Mouse (Mus musculus): ENCODE results near the gene Vax2. TPM values are rescaled to one million over a fixed set of nuclear protein-coding genes. Genes with fewer than 3 reads are reported as not detected.

The Vax2 gene
- polyA plus RNA-seq, 1 experiment from 2014 or later = not detected

Other genes with a start within 250 kb of the Vax2 start
- 68.0 and 69.6 TPM in 2 replicates for gene Dguok, start 204.3 kb upstream of the Vax2 start, polyA plus RNA-seq (2015; fragmentation: Nextera tagmentation; extraction: Ambion mirVana)
- gene Actg2, start 175.0 kb upstream of the Vax2 start, polyA plus RNA-seq (2015; fragmentation: Nextera tagmentation; extraction: Ambion mirVana) = 3.4 and 3.5 TPM in 2 replicates
- 61.3 and 62.8 TPM in 2 replicates for gene Stambp, start 138.5 kb upstream of the Vax2 start, polyA plus RNA-seq (2015; fragmentation: Nextera tagmentation; extraction: Ambion mirVana)
- gene Clec4f, start 55.1 kb upstream of the Vax2 start, polyA plus RNA-seq (2015; fragmentation: Nextera tagmentation; extraction: Ambion mirVana) = not detected in 2 replicates
- gene Cd207, start 33.4 kb upstream of the Vax2 start, polyA plus RNA-seq (2015; fragmentation: Nextera tagmentation; extraction: Ambion mirVana) = not detected in 2 replicates
- 0.14 TPM in 1 of 2 replicates, not detected in the other for gene Atp6v1b1, start 31.7 kb downstream of the Vax2 start, polyA plus RNA-seq (2015; fragmentation: Nextera tagmentation; extraction: Ambion mirVana)
- gene Ankrd53, start 51.4 kb downstream of the Vax2 start, polyA plus RNA-seq (2015; fragmentation: Nextera tagmentation; extraction: Ambion mirVana) = 0.30 TPM in 1 of 2 replicates, not detected in the other
- 63.1 and 70.0 TPM in 2 replicates for gene Tex261, start 64.5 kb downstream of the Vax2 start, polyA plus RNA-seq (2015; fragmentation: Nextera tagmentation; extraction: Ambion mirVana)
- 115 and 123 TPM in 2 replicates for gene Nagk, start 83.7 kb downstream of the Vax2 start, polyA plus RNA-seq (2015; fragmentation: Nextera tagmentation; extraction: Ambion mirVana)
- gene Paip2b, start 120.5 kb downstream of the Vax2 start, polyA plus RNA-seq (2015; fragmentation: Nextera tagmentation; extraction: Ambion mirVana) = 25.2 and 27.3 TPM in 2 replicates
- 58.2 and 61.9 TPM in 2 replicates for gene Zfp638, start 155.8 kb downstream of the Vax2 start, polyA plus RNA-seq (2015; fragmentation: Nextera tagmentation; extraction: Ambion mirVana)